Mouse (Mus musculus): Measurements from ENCODE around the gene Psmd10. TPM values are rescaled to one million over a fixed set of nuclear protein-coding genes. Genes with fewer than 3 reads are reported as not detected.

Gene Psmd10
- total RNA-seq (2021) = 1 to 10 TPM; 9.3 to 9.8 TPM
- long read RNA-seq, experiment 1, transcript Psmd10-201 (5 exons, 1,430 nt) = major isoform, 23 of 25 reads
- long read RNA-seq, experiment 1, partial matches to known transcripts = 0 of 25 reads
- long read RNA-seq, experiment 1, other reads (novel, unspliced or antisense) = 0 of 25 reads
- long read RNA-seq, experiment 2, transcript Psmd10-201 (5 exons, 1,430 nt) = major isoform, 19 of 24 reads
- long read RNA-seq, experiment 2, partial matches to known transcripts = 0 of 24 reads
- long read RNA-seq, experiment 2, other reads (novel, unspliced or antisense) = 1 of 24 reads

- intact Hi-C loops (cut with DNase I) = no loop called here
- peak; percentile 73 to 81 for DNase-seq
Observed at GRCm38 (mm10) chrX:140956272-140956940, at the start of gene Psmd10, which contains the start of gene Atg4a. Gene Psmd10, minus strand, starts transcription at chrX:140956728. Gene Atg4a, plus strand, starts transcription at chrX:140956907.

GRCm38 (mm10) chrX:140998885-140999284 lies 42.4 kb upstream of the Psmd10 start:
- DNase-seq = no peak
- intact Hi-C loops (cut with DNase I) = no loop called here

- no peak for DNase-seq
- intact Hi-C loops (cut with DNase I) = no loop called here
Observed at GRCm38 (mm10) chrX:140997912-140998545, 41.5 kb upstream of the Psmd10 start.

- DNase-seq = no peak
- intact Hi-C loops (cut with DNase I) = no loop called here
Observed at GRCm38 (mm10) chrX:140996909-140997516, 40.5 kb upstream of the Psmd10 start.

- no peak for DNase-seq
- intact Hi-C loops (cut with DNase I) = no loop called here
Observed at GRCm38 (mm10) chrX:140985256-140985655, 28.7 kb upstream of the Psmd10 start.

GRCm38 (mm10) chrX:140984795-140985194 lies 28.3 kb upstream of the Psmd10 start:
- no peak for DNase-seq
- intact Hi-C loops (cut with DNase I) = no loop called here

- intact Hi-C loops (cut with DNase I) = no loop called here
- peak in 1 of 2 experiments; percentile 12 for DNase-seq
Observed at GRCm38 (mm10) chrX:140983206-140983960, 26.9 kb upstream of the Psmd10 start.

GRCm38 (mm10) chrX:140980163-140980562 lies 23.6 kb upstream of the Psmd10 start:
- intact Hi-C loops (cut with DNase I) = no loop called here
- no peak for DNase-seq

- intact Hi-C loops (cut with DNase I) = no loop called here
- no peak for DNase-seq
Observed at GRCm38 (mm10) chrX:140979546-140979945, 23.0 kb upstream of the Psmd10 start.

- DNase-seq = no peak
- intact Hi-C loops (cut with DNase I) = no loop called here
Observed at GRCm38 (mm10) chrX:140978943-140979342, 22.4 kb upstream of the Psmd10 start.

- intact Hi-C loops (cut with DNase I) = no loop called here
- DNase-seq = no peak
Observed at GRCm38 (mm10) chrX:140956959-140957358, 431 bp upstream of the Psmd10 start.

- intact Hi-C loops (cut with DNase I) = no loop called here
- no peak for DNase-seq
Observed at GRCm38 (mm10) chrX:140953618-140954017, 2.9 kb downstream of the Psmd10 start.

GRCm38 (mm10) chrX:140936271-140936670 lies 20.3 kb downstream of the Psmd10 start:
- no peak for DNase-seq
- intact Hi-C loops (cut with DNase I) = no loop called here

- no peak for DNase-seq
- intact Hi-C loops (cut with DNase I) = no loop called here
Observed at GRCm38 (mm10) chrX:140933263-140933662, 23.3 kb downstream of the Psmd10 start.

GRCm38 (mm10) chrX:140932066-140932465 lies 24.5 kb downstream of the Psmd10 start:
- intact Hi-C loops (cut with DNase I) = no loop called here
- no peak for DNase-seq

GRCm38 (mm10) chrX:140921321-140921720 lies 35.2 kb downstream of the Psmd10 start:
- intact Hi-C loops (cut with DNase I) = no loop called here
- DNase-seq = no peak

GRCm38 (mm10) chrX:140907360-140907759 lies 49.2 kb downstream of the Psmd10 start, which contains the start of gene Vsig1:
Gene Vsig1, plus strand, starts transcription at chrX:140907608.
- intact Hi-C loops (cut with DNase I) = no loop called here

GRCm38 (mm10) chrX:140903487-140903886 lies 53.0 kb downstream of the Psmd10 start:
- DNase-seq = no peak
- intact Hi-C loops (cut with DNase I) = no loop called here

More at GRCm38 (mm10) chrX:140907360-140907759, 49.2 kb downstream of the Psmd10 start, which contains the start of gene Vsig1:
- no peak for DNase-seq
